Mouse (Mus musculus): ENCODE results near the gene Paqr8.

DNA sequence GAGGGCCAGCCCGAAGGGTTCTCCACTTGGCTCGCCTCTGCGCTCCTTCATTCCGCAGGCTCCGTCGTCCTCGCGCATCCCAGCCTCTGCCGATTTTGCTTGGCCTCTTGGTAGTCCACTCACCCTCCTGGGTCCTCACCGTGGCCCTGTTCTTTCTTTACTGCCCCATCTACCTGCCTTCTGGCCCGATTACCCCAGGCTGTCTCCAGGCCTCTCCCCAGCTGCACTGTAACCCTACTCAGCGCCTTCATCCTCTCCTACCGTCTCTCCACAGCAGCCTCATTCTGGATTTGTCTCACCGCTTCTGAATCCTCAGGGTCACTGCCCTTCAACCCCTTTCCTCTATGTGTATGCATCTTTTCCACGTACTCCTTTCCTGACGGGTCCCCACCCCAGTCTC lies 61.4 kb downstream of the Paqr8 start:
- no peak for TF ChIP-seq POLR2A (IDR thresholded peaks at IDR 0.05; ENCODE audit: borderline replicate concordance, low read depth, low read length)
- no peak for TF ChIP-seq CTCF (IDR thresholded peaks at IDR 0.05; ENCODE audit: low read depth, low read length)

All from bone marrow macrophage, adult 2 months (primary cell).